Mouse (Mus musculus): ENCODE data around the gene Otud7b. TPM values are rescaled to one million over a fixed set of nuclear protein-coding genes. Genes with fewer than 3 reads are reported as not detected.

The Otud7b gene
- polyA plus RNA-seq, 1 experiment: 19.9 TPM

- Histone ChIP-seq H3K27ac (ENCODE audit: insufficient read depth, low read length) (peak within 1 kb of the TSS; percentile 97), H3K4me3 (ENCODE audit: insufficient read depth, low read length) (peak within 1 kb of the TSS; percentile 97), H3K4me1 (ENCODE audit: control insufficient read depth, insufficient read depth, low read length) (peaks cover 15% of the 10 kb centered on the region)
- TF ChIP-seq CTCF (IDR thresholded peaks at IDR 0.05; ENCODE audit: extremely low read depth, insufficient read depth, low read length): no peak
- TF ChIP-seq POLR2A (IDR thresholded peaks at IDR 0.05; ENCODE audit: extremely low read depth, insufficient read depth, low read length): peak; percentile 79; the same call in 1 of the 2 replicates
Measured at GRCm38 (mm10) chr3:96180727-96181477, 76.6 kb downstream of the Otud7b start, which contains the start of gene Sv2a. Sv2a (plus strand) TSS chr3:96181151.

GRCm38 (mm10) chr3:96181510-96182381 lies 77.4 kb downstream of the Otud7b start:
- Histone ChIP-seq H3K27ac (ENCODE audit: insufficient read depth, low read length) (peak overlapping the region; percentile 97), H3K4me3 (ENCODE audit: insufficient read depth, low read length) (peak overlapping the region; percentile 97), H3K4me1 (ENCODE audit: control insufficient read depth, insufficient read depth, low read length) (peaks cover 15% of the 10 kb centered on the region)
- TF ChIP-seq CTCF (IDR thresholded peaks at IDR 0.05; ENCODE audit: extremely low read depth, insufficient read depth, low read length) (no peak), POLR2A (IDR thresholded peaks at IDR 0.05; ENCODE audit: extremely low read depth, insufficient read depth, low read length) (no peak)

- Histone ChIP-seq H3K27ac (ENCODE audit: insufficient read depth, low read length) (peak overlapping the region; percentile 97), H3K4me3 (ENCODE audit: insufficient read depth, low read length) (peak overlapping the region; percentile 97), H3K4me1 (ENCODE audit: control insufficient read depth, insufficient read depth, low read length) (peaks cover 15% of the 10 kb centered on the region)
- no peak for TF ChIP-seq CTCF (IDR thresholded peaks at IDR 0.05; ENCODE audit: extremely low read depth, insufficient read depth, low read length)
- TF ChIP-seq POLR2A (IDR thresholded peaks at IDR 0.05; ENCODE audit: extremely low read depth, insufficient read depth, low read length): 0 out of 2 replicates have a peak, but pooled peaks have one; percentile 15
Measured at GRCm38 (mm10) chr3:96182382-96182776, 78.1 kb downstream of the Otud7b start.

- Histone ChIP-seq H3K4me3 (ENCODE audit: insufficient read depth, low read length) (no peak overlapping the region), H3K4me1 (ENCODE audit: control insufficient read depth, insufficient read depth, low read length) (peaks cover 3% of the 10 kb centered on the region; the same call in 1 of the 2 replicates), H3K27ac (ENCODE audit: insufficient read depth, low read length) (no peak overlapping the region)
- TF ChIP-seq POLR2A (IDR thresholded peaks at IDR 0.05; ENCODE audit: extremely low read depth, insufficient read depth, low read length): no peak
Measured at GRCm38 (mm10) chr3:96192977-96193376, 88.7 kb downstream of the Otud7b start.

- Histone ChIP-seq H3K4me1 (ENCODE audit: control insufficient read depth, insufficient read depth, low read length) (peaks cover 3% of the 10 kb centered on the region; the same call in 1 of the 2 replicates), H3K27ac (ENCODE audit: insufficient read depth, low read length) (no peak overlapping the region), H3K4me3 (ENCODE audit: insufficient read depth, low read length) (no peak overlapping the region)
- TF ChIP-seq CTCF (IDR thresholded peaks at IDR 0.05; ENCODE audit: extremely low read depth, insufficient read depth, low read length): no peak
- no peak for TF ChIP-seq POLR2A (IDR thresholded peaks at IDR 0.05; ENCODE audit: extremely low read depth, insufficient read depth, low read length)
Measured at GRCm38 (mm10) chr3:96194966-96195365, 90.6 kb downstream of the Otud7b start.

GRCm38 (mm10) chr3:96195616-96196313 lies 91.4 kb downstream of the Otud7b start:
- TF ChIP-seq CTCF (IDR thresholded peaks at IDR 0.05; ENCODE audit: extremely low read depth, insufficient read depth, low read length) (0 out of 2 replicates have a peak, but pooled peaks have one; percentile 18), POLR2A (IDR thresholded peaks at IDR 0.05; ENCODE audit: extremely low read depth, insufficient read depth, low read length) (no peak)
- no peak overlapping the region for H3K27ac ChIP-seq (ENCODE audit: insufficient read depth, low read length)
- H3K4me3 ChIP-seq (ENCODE audit: insufficient read depth, low read length): no peak overlapping the region
- H3K4me1 ChIP-seq (ENCODE audit: control insufficient read depth, insufficient read depth, low read length): peaks cover 3% of the 10 kb centered on the region; the same call in 1 of the 2 replicates

- no peak for TF ChIP-seq POLR2A (IDR thresholded peaks at IDR 0.05; ENCODE audit: extremely low read depth, insufficient read depth, low read length)
- TF ChIP-seq CTCF (IDR thresholded peaks at IDR 0.05; ENCODE audit: extremely low read depth, insufficient read depth, low read length): no peak
- H3K27ac ChIP-seq (ENCODE audit: insufficient read depth, low read length): peak overlapping the region; percentile 92
- H3K4me1 ChIP-seq (ENCODE audit: control insufficient read depth, insufficient read depth, low read length): peaks cover 3% of the 10 kb centered on the region; the same call in 1 of the 2 replicates
- H3K4me3 ChIP-seq (ENCODE audit: insufficient read depth, low read length): peak overlapping the region; percentile 52
Measured at GRCm38 (mm10) chr3:96196437-96197128, 92.3 kb downstream of the Otud7b start.

- TF ChIP-seq POLR2A (IDR thresholded peaks at IDR 0.05; ENCODE audit: extremely low read depth, insufficient read depth, low read length): peak; percentile 97
- TF ChIP-seq CTCF (IDR thresholded peaks at IDR 0.05; ENCODE audit: extremely low read depth, insufficient read depth, low read length): no peak
- Histone ChIP-seq H3K4me1 (ENCODE audit: control insufficient read depth, insufficient read depth, low read length) (peaks cover 3% of the 10 kb centered on the region; the same call in 1 of the 2 replicates), H3K4me3 (ENCODE audit: insufficient read depth, low read length) (peak overlapping the region; percentile 52), H3K27ac (ENCODE audit: insufficient read depth, low read length) (peak overlapping the region; percentile 92)
Measured at GRCm38 (mm10) chr3:96197129-96197749, 92.9 kb downstream of the Otud7b start.
